Mouse (Mus musculus) Muller cell, postnatal 12 days (primary cell): ENCODE measurements around the gene Srrm4.

Experiments
- DNase-seq: peaks from one replicate; pipeline ENCODE4 v3.0.0-alpha.2; 2015; ENCODE audit errors: inconsistent ontology term

Gene Srrm4

DNA sequence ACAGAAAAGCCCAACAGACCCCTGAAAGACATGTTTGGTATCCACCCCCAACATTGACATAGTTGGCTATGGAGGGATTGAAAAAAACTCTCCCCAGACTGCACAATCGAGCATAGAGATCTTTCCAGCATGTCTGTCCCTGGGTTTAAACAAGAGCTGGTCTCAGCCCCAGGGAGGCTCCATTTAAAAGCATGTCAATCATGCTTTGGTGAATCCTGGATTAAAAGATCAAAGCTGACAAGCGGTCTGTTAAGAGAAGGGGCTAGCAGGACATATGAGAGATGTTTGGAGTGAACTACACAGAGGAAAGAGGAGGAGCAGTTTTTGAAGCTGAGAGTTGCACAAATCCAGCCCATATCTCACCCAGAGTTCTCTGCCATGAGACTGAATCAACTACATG, 38.5 kb downstream of the Srrm4 start:
- DNase-seq = no peak

DNA sequence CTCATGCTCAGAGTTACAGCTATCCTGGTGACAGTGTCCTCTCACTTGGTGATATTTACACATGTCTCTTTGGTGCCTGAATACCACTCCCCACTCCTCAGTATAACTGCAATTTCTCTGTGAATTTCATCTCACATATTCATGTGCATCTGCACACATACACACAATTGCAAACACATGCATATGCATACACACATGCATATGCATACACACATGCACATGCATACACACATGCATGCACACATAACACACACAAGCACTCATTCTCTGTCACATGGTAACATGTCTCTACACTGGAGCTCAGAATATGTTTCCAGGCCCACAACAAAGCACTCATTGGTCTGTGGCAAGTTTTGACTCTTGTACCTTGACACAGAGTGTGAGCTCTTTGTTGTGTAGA, 39.0 kb downstream of the Srrm4 start:
- no peak for DNase-seq

GRCm38 (mm10) chr5:116545746-116546145, 45.9 kb downstream of the Srrm4 start:
- DNase-seq = no peak

DNA sequence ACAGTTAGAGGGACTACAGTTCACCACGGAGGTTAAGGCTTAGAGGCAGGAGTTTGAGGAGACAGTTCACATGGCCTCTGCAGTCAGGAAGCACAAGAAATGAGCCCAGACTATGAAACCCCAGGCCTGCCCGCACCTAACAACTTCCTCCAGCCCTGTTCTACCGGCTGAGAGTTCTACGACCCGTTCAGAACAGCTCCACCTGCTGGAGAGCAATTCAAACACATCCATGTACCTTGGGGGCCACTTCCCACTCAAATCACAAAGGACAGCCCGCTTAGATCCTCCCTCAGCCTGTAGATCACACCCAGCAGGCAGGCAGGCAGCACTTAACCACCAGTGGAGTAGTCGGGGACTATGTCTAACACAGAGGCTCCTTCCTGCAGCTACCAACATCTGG, 49.3 kb downstream of the Srrm4 start:
- no peak for DNase-seq

DNA sequence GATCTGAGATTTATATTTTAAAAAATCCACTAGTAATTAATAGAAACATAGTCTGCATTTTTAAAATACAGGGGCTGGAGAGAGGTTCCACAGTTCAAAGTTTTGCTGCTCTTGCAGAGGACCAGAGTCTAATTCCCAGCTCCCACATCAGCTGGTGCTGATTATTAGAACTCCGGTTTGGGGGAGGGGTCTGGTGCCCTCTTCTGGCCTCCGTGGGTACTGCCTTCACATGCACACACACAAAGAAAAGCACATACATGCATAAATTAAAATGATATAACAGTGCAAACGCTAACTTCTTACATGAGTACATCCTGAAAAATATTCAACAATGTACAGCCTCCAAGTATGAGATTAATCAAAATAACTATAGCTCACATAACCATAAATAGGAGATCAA, 50.5 kb downstream of the Srrm4 start:
- DNase-seq = no peak

- no peak for DNase-seq
Observed at GRCm38 (mm10) chr5:116539360-116539759, 52.3 kb downstream of the Srrm4 start.

- no peak for DNase-seq
Observed at GRCm38 (mm10) chr5:116538491-116538890, 53.1 kb downstream of the Srrm4 start.

GRCm38 (mm10) chr5:116526324-116526723, 65.3 kb downstream of the Srrm4 start:
- DNase-seq = no peak

DNA sequence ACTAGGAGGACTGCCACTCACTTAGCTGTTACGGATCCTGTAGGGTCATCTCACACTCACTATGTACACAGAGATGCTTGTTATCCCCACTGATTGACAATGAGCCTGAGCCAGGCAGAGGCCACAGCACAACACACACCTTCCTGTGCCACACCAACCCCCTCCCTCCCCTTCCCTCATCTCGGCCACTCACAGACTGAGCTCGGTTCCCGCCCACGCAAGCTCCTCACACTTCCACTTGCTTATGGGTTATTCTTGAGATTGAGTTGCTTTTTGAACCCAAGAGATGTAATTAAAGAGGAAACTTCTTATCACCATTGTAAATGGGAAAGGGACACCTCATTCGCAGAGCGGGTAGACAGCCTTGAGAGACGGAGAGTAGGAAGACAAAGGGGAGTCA, 66.3 kb downstream of the Srrm4 start:
- DNase-seq = no peak

DNA sequence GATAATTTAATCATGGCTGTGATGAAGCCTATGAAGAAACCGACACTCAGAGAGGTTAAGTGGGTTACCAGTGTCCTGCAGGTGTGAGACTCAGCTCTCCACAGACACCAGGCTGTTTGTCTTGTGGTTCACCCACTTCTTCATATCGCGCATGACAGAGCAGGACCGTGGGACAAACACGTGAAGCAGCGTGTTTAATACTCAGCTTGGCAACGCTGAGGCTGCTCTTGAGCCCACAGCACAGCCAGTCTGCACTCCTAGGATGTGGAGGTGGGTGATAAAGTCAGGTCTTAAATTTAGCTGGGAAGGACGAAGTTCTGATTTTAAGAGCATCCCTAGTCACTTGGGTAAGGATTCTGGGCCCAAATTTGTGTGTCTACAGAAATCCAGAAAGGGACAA, 68.1 kb downstream of the Srrm4 start:
- DNase-seq = no peak

GRCm38 (mm10) chr5:116523079-116523478, 68.5 kb downstream of the Srrm4 start:
- no peak for DNase-seq

DNA sequence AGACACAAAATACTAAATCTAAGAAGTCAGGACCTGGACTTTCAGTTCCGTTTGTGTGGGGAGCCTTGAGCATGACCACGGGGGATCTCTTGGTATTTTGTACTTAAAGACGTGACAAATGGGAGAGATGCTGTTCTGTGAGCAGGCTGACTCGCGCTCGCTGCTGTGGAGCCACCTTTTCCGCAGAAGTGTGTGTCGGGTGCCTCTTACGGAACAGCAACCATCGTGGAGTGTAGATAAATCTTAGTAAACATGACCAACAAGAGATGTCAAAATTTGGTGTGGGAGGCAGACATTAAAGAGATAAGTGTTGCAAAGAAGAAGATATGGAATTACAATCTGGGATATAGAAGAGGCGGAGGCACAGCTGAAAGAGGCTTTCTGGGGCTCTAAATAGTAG, 69.3 kb downstream of the Srrm4 start:
- no peak for DNase-seq

GRCm38 (mm10) chr5:116518047-116518446, 73.6 kb downstream of the Srrm4 start:
- DNase-seq = no peak

- no peak for DNase-seq
Observed at GRCm38 (mm10) chr5:116512135-116512534, 79.5 kb downstream of the Srrm4 start.

- DNase-seq = no peak
Observed at GRCm38 (mm10) chr5:116510229-116510628, 81.4 kb downstream of the Srrm4 start.

GRCm38 (mm10) chr5:116501342-116501741, 90.3 kb downstream of the Srrm4 start:
- DNase-seq = peak; percentile 4

GRCm38 (mm10) chr5:116498880-116499640, 92.6 kb downstream of the Srrm4 start:
- no peak for DNase-seq

DNA sequence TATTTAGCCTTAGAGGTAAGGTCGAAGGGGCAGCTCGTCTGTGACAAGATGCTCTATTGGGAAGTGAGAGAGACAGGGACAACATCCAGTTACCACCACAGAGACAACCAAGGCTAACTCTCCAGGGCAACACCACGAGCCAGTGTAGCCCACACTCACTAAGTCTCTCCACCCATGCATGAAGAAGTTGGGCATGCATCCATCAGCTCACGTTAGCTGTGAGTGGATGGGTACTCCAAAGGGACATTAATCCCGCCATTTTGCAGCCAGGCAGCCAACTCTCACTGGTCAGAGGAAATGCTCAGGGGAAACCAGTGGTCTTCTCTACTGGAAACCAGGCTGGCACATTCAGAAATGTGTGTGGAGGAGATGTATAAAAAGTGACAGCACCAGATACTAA, 93.8 kb downstream of the Srrm4 start:
- no peak for DNase-seq

GRCm38 (mm10) chr5:116497205-116497604, 94.4 kb downstream of the Srrm4 start:
- no peak for DNase-seq

- no peak for DNase-seq
Observed at GRCm38 (mm10) chr5:116496717-116497116, 94.9 kb downstream of the Srrm4 start.

DNA sequence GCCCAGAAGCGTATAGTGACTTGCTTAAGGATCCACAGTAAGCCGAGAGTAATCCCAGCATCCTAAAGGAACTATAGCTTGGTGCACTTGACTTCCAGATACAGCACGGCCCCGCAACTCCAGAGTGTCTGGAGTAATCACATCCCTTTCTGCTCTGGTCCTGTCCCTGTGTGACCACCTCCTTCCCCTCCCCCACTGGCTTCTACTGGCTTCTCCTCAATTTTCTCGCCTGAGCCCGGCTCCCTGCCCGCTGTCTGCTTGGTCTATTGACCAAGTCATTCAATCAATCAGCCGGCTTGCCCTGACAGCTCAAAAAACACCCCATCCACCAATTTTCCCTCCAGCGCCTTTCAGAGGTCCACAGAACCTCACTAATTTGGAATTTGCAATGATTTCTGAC, 96.2 kb downstream of the Srrm4 start:
- DNase-seq = no peak

- DNase-seq = no peak
Observed at GRCm38 (mm10) chr5:116494377-116494776, 97.2 kb downstream of the Srrm4 start.

- no peak for DNase-seq
Observed at GRCm38 (mm10) chr5:116492726-116493125, 98.9 kb downstream of the Srrm4 start.

GRCm38 (mm10) chr5:116491794-116492420, 99.7 kb downstream of the Srrm4 start:
- DNase-seq = no peak
